Mouse (Mus musculus) cerebellum, adult 8-10 months (tissue): Measurements from ENCODE around the gene Sptlc2.

Experiments used
- DNase-seq: peaks from one replicate; pipeline ENCODE4 v3.0.0; 2022

Gene Sptlc2

DNA sequence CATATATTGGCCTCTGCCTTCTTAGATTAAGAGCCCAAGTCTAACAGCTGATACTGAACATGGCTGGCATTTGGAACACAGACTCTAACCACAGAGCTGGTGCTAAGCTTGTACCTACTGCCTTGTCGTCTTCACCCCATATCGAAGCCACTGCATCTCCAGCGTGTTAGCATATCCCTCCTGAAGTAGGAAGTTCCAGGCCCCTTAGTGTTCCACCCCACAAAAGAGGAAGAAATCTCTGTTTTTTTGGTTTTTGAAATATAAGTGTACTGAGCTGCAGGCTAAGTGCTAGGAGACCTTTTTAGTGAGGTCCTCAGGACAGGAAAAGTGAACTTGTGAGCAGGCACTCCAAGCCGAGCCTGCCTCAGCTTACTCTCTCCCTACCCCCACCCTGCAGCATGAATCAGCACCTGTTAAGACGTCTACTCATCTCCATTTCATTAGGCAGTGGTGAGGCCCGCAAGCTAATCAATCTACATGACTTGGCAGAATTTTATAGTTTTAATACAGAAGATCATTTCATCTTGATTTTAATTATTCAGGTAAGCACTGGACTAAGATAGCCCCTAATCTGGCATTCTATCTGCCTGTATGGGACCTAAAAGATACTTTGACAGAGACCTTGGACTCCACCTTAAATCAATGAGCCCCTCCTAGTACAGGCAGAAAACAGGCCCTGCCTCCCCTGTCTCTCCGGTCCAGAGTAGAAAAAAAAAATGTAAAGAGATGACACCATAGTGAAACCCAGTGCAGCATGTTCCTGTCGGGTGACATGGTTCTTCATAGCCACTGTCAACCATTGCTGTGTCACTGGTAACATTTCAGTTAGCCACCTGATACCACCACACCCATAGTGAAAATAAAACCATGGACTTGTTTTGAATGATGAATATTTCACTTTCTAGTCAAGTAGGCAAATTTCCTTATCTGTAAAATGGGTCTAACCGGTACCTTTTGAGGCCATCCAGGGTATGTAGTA is 113.0 kb downstream of the Sptlc2 start:
- DNase-seq: no peak

DNA sequence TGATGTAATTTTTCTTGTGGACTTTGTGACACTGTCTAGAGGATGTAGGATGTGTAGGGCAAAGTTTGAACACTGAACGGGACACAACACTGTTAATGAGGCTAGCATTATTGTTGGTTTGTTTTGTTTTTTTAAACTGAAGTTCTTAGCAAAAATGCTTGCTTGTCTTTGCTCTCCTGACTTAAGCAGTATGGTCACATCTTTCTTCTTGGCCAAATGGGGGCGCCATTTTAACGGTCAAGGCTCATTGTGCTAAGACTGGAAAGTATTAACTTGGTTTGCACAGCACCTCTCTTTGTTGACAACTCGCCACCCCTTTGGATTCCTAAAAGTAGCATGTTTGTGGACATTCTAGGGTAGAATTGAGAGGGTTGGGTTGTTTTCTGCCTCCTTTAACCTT is 120.5 kb downstream of the Sptlc2 start:
- DNase-seq: peak; percentile 30

DNA sequence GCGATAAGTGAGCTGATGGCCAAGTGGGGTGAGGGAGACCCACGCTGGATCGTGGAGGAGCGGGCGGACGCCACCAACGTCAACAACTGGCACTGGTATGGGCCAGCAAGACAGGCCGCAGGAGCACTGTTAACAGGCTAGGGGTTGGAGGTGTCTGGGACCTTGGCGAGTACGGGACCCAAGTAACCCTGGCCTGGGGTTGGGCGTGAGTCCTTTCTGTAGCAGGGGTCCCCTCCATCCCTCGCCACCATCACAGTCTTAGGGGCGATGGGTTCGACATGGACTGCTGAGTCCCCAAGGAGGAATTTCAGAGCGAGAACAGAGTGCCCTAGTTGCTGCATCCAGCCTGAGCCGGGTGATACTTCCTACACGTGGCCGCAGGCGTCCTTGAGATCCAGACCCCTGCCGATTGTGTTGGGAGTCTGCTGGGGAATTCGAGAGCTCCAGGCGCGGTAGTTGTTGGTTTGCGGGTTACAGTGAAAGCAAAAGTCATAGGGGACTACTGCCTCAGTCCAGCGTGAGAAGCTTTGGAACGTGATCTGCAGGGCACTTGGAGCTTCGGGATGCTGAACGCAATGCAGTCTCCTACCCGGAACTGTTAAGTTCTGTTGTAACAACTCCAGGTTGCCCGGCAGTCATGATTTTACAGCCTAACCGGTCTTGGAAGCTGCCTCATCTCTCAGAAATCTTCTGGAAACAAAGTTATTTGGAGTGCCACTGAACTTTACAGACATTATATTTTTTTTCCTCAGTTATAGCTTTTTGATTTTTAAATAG is 121.1 kb downstream of the Sptlc2 start:
- no peak for DNase-seq

DNA sequence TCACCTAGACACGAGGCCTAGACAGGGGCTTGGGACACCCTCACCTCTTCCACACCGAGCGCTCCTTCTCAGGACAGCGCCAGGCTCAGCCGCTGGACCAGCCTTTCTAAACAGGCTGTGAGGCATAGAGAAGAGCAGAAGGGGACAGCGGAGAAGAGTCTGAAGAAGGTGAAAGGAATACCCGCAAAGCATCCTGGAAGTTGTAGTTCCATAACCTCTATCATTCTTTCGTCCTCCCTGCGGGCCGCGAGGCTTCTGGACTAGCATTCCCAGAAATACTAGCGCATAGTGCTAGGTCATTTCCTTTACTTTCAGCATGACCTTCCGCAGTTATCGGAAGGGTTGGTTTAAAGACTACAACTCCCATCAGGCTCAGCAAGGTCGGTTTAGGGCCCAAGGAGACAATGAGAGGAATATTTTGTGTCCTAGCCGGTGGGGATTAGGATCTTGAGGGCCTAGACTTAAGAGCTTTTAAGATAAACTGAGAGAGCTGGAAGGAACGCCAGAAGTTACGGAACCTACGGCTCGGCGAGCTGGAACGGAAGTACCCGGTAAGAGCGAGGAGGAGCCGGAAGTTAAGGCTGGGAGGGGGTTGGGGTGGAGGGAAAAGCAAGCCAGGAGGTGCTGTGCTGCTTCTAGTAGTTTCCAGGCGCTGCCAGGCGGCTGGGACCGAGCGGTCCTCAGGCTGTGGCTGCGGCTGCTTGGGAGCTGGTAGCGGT is 121.9 kb downstream of the Sptlc2 start, which contains the start of the genes Vipas39 and Ahsa1:
Gene Vipas39, minus strand, starts transcription at position 149 of the 719 bp plus-strand sequence.
Gene Ahsa1, plus strand, starts transcription at position 372 of the 719 bp plus-strand sequence.
- peak; percentile 90 for DNase-seq

DNA sequence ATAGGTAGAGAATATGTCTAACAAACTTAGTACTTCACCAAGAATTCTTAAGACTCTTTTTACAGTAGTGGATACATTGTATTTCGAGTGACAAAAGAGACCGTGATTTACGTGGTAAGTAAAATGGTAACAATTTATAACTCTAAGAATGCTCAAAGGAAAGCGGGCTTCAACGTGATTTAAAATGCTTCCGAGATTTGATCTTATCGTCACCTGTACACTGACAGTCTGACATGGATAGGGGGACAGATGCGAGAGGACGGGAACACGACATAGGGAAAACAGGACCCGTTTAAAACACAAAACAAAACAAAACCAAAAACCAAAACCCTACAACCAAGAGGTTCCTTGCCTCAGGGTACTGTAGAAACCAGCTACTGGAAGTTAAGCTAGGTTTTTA is 122.7 kb downstream of the Sptlc2 start:
- DNase-seq: no peak

DNA sequence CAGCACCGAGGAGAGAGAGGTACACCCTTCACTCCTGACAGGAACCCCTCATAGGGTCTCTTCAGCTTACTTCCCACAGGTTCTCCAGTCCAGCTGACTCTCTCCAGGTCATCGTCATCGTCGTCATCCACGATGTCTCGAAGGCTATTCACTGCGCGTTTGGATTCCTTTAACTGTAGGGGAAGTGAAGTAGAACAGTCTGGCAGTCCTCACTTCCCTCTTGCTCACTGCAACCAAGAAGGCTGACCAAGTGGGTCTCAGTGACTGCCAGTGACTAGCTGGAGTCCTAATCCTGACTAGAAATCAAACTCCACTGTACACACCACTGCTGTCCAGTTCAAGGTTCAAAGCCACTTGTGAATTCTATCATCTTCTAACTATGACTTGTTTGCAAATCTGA is 127.6 kb downstream of the Sptlc2 start:
- DNase-seq: no peak

DNA sequence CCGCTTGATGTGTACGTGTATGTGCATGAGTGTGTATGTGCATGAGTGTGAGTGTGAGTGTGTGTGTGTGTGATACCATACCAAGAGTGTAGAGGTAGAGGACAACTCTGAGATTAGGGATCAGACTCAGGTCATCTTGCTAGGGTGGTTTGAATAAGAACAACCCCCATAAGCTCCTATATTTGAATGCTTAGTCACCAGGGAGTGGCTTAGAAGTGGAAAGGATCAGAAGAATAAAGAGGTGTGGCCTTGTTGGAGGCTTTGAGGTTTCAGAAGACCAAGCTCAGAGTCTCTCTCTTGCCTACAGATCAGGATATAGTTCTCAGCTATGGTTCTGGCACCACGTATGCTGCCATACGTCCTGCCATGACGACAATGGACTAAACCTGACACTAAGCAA is 131.5 kb downstream of the Sptlc2 start:
- no peak for DNase-seq
